Mouse (Mus musculus) c-Kit-positive CD71-positive TER-119-negative erythroid progenitor cells, embryonic 14.5 days (primary cell): ENCODE measurements around the gene 4930453N24Rik.

ENCODE experiments used
- DNase-seq: peaks from one replicate; pipeline ENCODE4 v3.0.0-alpha.2; 2013; ENCODE audit warnings: low read depth

4930453N24Rik gene

DNA sequence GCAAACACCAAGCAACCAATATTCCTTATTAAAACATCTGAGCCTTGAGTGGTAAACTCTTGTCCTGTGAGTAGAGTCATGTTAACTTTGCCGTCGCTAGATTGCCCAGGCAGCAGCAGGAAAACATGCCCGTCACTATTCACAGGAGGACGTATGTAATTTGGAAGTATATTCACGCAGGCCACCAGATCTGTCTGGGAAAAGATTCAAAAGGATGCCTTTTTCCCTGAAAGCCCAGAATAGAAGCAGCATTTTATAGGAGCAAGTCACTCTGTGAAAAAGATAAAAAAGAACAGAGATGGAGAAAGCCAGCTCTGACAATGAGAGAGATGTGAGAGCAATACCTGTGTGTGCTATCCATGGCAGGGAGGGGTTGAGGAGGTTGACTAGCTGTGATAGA is 49.4 kb downstream of the 4930453N24Rik start:
- DNase-seq, result no peak

DNA sequence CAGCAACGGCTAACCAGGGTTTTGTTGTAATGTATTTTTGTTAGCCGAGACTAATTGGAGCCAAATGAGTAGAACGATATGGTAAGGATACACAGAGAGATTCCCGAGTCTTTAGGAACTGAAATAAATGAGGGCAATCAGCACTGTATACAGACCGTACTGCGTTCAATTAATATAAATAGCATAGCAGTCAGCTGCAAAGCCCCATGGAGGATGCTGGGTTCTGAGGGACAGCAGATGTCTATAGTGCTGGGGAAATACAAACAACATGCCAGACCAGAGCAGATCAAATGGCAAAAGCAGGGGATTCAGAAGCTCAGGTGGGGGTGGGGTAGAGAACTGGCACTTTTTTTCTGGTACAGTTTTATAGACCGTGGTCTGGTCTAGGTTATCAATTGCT is 51.9 kb downstream of the 4930453N24Rik start:
- DNase-seq, result no peak

DNA sequence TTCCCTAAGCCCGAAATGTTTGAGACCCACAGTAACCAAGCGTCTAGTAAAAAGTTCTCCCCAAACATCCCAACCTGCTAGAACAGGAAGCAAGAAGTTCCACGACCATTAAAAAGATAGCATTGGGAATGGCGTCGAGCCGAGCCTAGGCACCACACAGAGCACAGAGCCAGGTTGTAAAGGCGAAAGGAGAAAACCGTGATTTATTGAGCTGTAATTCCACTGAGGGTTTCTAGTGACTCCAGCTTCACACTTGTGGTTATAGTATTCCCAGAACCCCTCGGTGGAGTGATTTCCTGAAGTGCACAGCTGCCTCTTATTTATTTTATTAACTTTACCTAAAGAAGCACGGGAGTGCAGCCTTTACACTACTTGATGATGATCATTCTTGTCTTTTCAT is 53.1 kb downstream of the 4930453N24Rik start:
- DNase-seq, result no peak

DNA sequence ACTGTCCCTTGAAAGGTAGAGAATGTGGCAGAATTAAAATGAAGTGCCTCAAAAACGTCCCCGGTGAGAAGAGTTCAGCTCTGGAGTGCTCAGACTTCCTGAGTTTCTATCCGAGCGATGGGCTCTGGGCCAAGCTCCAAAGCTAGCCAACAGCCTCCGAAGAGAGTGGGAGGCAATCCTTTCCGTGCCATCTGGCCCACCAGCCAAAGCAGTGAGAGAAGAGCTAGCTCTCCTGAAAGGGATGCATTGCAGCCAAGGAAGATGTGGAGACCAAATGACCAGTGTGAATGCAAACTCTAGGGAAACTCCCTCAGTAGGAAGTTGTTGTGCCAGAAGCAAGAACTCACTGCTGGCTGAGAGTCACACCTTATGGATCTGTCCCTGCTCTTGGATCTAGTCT is 59.1 kb downstream of the 4930453N24Rik start:
- no peak for DNase-seq
